Mouse (Mus musculus): ENCODE results near the gene Cd3eap.

DNA sequence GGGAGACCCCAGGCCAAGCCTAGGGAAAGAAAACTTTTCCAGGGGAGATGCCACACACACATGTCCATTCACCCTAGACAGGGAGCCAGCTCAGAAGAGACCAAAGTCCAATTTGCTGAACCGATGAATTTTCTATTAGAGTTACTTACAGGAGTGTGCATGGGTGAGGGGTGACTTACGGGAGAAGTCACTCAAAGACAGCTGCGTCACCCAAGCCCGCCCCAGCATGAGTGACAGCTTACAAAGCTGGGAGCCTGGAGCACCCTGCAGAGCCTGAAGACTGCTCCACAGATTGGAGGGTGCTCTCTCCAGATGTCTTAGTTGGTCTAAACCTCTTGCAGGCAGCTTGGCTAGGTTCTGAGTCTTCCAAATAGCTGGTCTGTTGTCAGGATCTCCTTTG is 47.3 kb downstream of the Cd3eap start:
- TF ChIP-seq CTCF (IDR thresholded peaks at IDR 0.05; ENCODE audit: borderline replicate concordance, control insufficient read depth, extremely low read depth, insufficient read depth, low read length, poor library complexity) (no peak), POLR2A (IDR thresholded peaks at IDR 0.05; ENCODE audit: control insufficient read depth, extremely low read depth, insufficient read depth, low read length, poor library complexity) (no peak)
